Mouse (Mus musculus): Measurements from ENCODE around the gene F3.

Gene F3

DNA sequence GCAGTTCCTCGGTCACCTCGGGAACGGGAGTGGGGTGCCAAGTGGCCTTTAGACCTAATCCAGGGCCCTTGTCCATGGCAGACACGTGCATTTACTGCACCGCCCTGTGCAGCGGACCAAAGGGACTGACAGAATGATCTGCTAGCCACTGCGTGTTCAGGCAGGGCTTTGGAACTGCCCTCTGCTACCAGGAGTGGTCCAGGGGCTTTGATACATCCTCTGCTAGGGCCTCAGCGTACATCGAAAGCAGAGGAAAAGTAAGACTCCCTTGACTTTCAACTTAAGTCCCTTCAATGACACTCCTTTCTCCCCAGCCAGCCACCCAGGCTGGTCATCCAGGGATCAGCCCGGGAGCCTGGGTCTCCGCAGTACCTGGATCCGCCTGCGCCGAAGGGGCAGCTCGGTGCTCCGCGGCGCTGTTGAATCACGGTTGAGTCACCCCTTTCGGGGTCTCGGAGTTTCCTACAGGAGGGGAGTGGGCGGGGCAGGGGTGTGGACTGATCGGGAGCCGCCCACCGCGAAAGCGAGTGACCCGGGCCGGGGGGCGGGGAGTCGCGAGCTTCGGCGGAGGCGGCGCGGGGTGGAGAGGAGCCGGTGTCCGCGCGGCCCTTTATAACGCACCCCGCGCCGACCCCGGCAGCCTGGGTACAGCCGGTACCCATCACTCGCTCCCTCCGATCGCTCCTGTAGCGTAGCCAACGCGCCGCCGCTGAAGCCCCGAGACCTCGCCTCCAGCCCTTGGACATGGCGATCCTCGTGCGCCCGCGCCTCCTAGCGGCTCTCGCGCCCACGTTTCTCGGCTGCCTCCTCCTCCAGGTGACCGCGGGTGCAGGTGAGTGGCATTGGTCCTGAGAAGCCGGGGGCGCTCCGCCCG is at the start of gene F3:
Gene F3, plus strand, starts transcription at position 567 of the 874 bp plus-strand sequence.
- DNase-seq (ENCODE audit: low read depth, low spot score) = peak; percentile 55

- no peak for DNase-seq (ENCODE audit: low read depth, low spot score)
These were observed 44.4 kb upstream of the F3 start for GRCm38 (mm10) chr3:121678935-121679334.

- DNase-seq (ENCODE audit: low read depth, low spot score) = no peak
These were observed 43.9 kb upstream of the F3 start for GRCm38 (mm10) chr3:121679443-121679842.

DNA sequence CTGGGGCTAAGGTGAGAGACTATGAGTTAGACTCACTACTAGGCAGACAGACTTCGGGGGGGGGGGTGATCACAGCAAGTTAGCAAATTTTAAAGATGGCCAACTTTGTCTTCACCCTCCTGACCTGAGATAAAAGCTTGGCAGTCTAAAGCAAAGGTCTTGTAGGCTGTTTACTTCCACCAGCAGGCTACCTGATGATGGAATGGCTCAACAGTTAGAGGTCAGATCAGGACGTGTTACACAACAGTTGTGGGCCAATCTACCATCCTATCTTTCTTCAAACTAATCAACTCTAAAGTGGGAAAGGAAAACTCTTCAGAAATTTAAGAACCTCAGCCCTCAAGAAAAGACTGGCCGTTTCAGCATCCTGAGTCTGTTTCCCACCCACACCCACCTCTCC is 43.1 kb upstream of the F3 start:
- no peak for DNase-seq (ENCODE audit: low read depth, low spot score)

DNA sequence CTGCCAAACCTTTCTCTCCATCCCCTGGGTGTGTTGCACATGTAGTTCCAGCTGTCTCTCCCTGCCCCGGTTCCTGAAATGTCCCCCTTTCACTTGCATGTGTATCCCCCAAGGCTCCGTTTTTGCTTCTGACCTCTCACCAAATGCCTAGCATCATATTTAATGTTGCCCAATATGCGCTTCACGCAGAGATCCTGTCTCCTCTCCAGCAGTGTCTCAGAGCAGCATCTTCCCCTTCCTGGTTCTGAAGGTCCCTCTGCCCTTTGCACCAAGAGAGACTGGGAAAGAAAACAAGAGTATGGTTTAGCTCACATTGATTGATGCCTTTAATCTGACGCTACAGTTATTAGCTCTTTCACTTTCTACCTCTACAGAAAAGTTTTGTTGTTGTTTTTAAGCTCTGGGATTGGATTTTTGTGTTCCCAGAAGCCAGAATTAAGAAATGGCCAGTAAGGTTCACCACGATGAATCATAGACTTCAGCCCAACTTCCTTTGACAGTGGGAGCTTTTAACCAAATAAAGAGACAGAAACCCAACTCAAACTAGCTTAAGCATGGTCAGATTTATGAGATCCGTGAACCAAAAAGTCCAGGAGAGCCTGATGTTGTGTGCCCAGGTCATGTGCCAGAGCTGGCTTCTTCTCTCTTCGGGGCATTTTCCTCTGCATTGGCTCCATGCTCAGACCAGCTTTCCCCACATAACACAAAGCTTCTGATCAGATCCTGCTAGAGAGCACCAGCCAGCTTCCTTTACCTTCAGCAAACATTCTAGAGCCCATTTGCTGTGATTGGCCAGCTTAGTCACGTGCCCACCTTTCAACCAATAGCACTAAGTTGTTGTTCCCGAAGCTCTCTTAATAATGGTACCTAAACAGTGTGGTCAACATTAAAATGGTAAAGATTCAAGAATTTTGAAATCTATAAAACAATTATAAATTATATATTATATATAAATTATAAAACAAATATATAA is 40.6 kb upstream of the F3 start:
- no peak for DNase-seq (ENCODE audit: low read depth, low spot score)

DNA sequence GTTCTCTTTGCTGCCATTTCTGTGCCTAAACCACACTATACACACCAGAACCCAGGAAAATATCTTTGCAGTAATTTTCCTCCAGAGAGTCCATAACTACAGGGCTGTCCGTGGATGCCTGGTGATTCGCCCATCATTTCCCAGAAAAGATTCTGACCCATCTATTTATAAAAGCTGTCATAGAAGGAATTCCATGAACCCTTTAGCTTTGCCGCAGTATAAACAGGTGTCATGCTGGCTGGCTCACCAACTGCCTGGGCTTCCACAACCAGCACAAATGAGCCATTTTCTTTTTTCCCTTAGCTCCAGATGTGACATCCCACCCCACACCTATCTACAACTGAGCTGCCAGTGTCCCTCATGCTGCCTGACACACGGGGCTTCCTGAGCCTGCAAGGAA is 38.8 kb upstream of the F3 start:
- no peak for DNase-seq (ENCODE audit: low read depth, low spot score)

- DNase-seq (ENCODE audit: low read depth, low spot score) = no peak
These were observed 38.4 kb upstream of the F3 start for GRCm38 (mm10) chr3:121684963-121685362.

DNA sequence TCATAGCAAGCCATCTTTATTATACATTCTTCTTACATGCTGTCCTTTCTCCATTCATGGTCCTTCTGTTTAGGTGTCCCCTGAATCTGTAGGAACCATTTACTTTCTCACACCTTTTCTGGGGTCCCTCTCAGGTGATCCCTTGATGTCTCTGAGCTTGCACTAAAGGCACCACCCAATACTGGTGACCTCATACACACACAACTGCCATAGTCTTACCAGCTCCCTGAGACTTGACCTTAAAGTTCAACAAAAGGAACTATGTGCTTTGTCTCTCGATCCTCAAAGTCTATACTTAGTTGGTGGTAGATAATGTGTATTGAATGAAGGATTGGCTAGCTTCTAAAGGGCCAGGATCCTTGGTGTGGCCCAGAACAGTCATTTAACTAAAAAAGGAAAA is 37.4 kb upstream of the F3 start:
- no peak for DNase-seq (ENCODE audit: low read depth, low spot score)

- no peak for DNase-seq (ENCODE audit: low read depth, low spot score)
These were observed 36.9 kb upstream of the F3 start for GRCm38 (mm10) chr3:121686408-121686911.

GRCm38 (mm10) chr3:121687741-121688140 is 35.6 kb upstream of the F3 start:
- no peak for DNase-seq (ENCODE audit: low read depth, low spot score)

DNA sequence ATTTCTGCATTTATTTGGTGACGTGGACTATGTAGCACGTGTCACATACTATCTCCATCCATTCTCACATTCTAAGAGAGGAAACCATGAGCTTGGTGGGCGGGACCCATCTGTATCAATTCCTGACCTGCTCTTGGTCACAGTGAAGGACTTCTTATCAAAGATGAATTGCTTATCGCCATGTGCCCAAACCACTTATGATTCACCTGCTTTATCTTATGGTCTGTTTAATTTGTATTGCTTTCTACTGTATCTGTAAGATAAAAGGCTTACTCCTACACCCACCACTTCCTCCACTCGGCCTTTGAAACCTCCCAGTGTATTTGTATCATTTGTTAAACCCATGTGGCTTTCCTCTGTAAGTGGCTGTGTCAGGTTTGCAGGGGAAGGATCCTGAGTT is 34.3 kb upstream of the F3 start:
- DNase-seq (ENCODE audit: low read depth, low spot score) = no peak

DNA sequence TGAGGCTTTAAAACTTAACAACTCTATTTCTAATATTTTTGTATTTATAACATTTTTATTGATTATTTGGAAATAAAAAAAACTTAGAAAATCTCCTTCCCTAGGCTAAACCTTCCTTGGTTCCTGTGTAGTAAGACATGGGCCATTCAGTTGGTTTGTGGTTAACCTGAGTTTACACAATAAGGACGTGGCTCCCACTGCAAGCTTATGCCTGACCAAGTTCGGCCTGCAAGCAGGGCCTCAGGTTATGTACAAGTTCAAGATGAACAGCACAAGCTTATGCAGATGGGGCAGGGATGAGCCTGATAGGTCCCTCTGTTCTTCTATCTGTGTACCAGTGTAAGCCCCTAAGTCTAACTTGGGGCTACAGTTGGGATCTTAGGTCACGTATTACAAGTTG is 33.6 kb upstream of the F3 start:
- DNase-seq (ENCODE audit: low read depth, low spot score) = no peak

GRCm38 (mm10) chr3:121693001-121693730 is 30.2 kb upstream of the F3 start:
- DNase-seq (ENCODE audit: low read depth, low spot score) = no peak

DNA sequence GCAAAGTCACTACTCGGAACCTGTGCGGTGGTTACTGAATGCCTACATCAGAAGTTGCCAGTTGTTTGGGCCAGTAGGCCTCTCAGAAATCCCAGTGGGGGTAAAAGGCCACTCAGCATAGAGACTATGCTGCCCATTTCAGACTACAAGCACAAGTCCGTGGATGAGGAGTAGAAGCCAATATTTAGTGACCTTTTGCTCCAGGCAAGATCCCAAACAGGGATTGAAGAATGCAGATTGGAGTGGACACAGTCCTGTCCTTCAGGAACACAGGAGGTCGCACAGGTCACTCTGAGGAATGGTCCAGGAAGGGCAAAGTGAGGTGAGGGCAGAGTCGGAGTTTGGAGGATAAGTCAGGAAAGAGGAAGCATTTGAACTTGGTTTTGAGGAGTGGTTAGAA is 29.6 kb upstream of the F3 start:
- DNase-seq (ENCODE audit: low read depth, low spot score) = no peak

GRCm38 (mm10) chr3:121697169-121697568 is 26.2 kb upstream of the F3 start:
- no peak for DNase-seq (ENCODE audit: low read depth, low spot score)

DNA sequence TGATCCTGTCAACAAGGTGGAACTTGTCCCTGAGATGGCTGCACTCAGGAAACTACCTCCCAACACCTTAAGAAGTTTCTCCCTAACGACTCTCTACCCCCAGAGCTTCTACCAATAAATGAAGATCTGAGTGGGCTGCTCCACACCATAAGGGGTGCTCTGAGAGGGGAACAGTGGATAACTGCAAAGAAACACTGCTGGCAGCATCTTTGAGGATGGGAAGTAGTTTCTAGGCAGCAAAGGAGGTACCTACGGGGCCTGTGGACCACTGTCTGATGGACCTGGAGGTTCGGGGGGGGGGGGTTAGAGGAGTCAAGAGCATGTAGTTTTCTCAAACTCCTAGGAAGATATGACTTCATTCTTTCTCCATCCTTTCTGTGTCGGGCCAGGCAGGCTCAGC is 23.9 kb upstream of the F3 start:
- no peak for DNase-seq (ENCODE audit: low read depth, low spot score)

- no peak for DNase-seq (ENCODE audit: low read depth, low spot score)
These were observed 23.5 kb upstream of the F3 start for GRCm38 (mm10) chr3:121699849-121700248.

DNA sequence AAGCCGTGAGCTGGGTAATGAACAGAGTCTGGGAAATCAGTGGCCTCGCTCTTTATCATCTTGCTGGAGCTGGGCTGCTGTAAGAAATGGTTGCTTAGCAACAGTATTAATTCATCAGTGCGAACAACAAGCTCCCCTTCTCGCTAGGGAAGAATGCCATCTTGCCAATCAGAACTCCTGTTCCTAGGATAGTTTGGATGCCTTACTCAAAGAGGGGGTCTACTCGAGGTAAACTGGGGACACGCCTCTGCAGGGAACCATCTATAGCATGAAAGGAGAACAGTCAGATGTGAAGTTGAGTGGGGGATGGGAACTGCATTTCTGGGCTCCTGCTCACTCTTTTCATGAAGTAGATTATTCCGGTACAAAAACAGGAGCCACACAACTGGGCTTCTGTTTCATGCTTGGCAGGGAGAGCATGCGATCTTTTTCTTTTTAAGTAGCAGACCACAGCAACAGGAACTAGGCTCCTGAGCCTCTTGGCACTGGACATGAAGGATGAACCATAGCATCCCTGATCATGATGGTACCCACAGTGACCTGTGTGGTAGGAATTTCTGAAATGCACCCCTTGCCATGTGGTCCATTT is 22.9 kb upstream of the F3 start:
- no peak for DNase-seq (ENCODE audit: low read depth, low spot score)

- DNase-seq (ENCODE audit: low read depth, low spot score) = no peak
These were observed 20.0 kb upstream of the F3 start for GRCm38 (mm10) chr3:121703155-121703879.

- DNase-seq (ENCODE audit: low read depth, low spot score) = no peak
These were observed 19.5 kb upstream of the F3 start for GRCm38 (mm10) chr3:121703880-121704243.

GRCm38 (mm10) chr3:121706087-121706486 is 17.2 kb upstream of the F3 start:
- DNase-seq (ENCODE audit: low read depth, low spot score) = no peak

Measured in A20 (cell line).